Comparison of ENCODE assay signal across 28 mouse cellular contexts in the genomic region with DNA sequence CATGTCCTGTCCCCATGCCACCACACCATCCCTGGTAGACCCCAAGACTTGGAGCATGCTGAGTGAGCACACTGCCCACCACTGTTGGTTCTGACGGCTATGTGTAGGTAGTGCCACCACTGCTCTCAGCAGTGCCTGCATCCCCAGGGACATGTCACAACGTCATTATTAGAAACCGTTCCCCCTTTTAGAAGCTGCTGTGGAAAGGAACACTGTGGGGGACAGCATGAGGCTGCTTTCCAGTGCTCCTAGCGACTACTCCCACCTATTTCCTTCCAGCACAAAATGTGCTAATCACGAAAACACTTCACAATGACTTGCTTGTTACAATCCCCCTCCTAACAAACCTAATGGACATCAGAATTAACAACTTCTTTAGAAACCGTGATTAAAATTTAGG. TPM values are rescaled to one million over a fixed set of nuclear protein-coding genes. Genes with fewer than 3 reads are reported as not detected.
DNase-seq lines count a peak whose midpoint lies in the region; ATAC-seq and TF ChIP-seq lines count a peak whose summit lies in the region.
"Had no signal": no experiment of that assay in that cellular context is flagged by ENCODE, and none has a peak within 500 bp of the region (broad histone marks: within the 10 kb centered on the region; RNA-seq: fewer than 3 reads in every experiment).

No protein-coding gene starts in this region.

- DNase-seq in hindbrain, embryonic 14.5 days (ENCODE audit: low spot score), result no peak
- DNase-seq in left cerebral cortex, adult 2 months (ENCODE audit: extremely low spot score in 1 of 2, low spot score in 2 of 2), result no peak
- no peak for DNase-seq in left cerebral cortex, postnatal 36 days (ENCODE audit: low spot score in 2 of 2)
- peak; percentile 33 to 38 for DNase-seq in B cell, adult 2 months
- DNase-seq in brain, adult 2 months (ENCODE audit: low read depth, low spot score), result peak; percentile 69
- DNase-seq: adrenal gland, postnatal 14 days; cerebellum, adult 11 months; cerebellum, postnatal 14 days; embryo, embryonic 11 days; kidney, adult 9 months; thymus, postnatal 14 days had no signal

- no peak overlapping the region for H3K4me3 ChIP-seq in hindbrain, embryonic 16.5 days (ENCODE audit: low read length)
- no peak overlapping the region for H3K4me3 ChIP-seq in hindbrain, embryonic 14.5 days (replicated peaks; ENCODE audit: low read length)
- H3K4me3 ChIP-seq in left cerebral cortex, adult 2 months, result no peak overlapping the region
- H3K4me3 ChIP-seq: forebrain, embryonic 15.5 days; heart, embryonic 12.5 days; intestine, embryonic 15.5 days; lung, embryonic 15.5 days; midbrain, embryonic 15.5 days had no signal

- intact Hi-C loops in left cerebral cortex, adult 2 months (cut with DNase I), result no loop called here
- intact Hi-C loops in left cerebral cortex, postnatal 36 days (cut with DNase I), result no loop called here

- H3K27ac ChIP-seq in hindbrain, embryonic 16.5 days (ENCODE audit: low read depth, low read length), result no peak overlapping the region
- no peak overlapping the region for H3K27ac ChIP-seq in hindbrain, embryonic 14.5 days
- peak overlapping the region; percentile 21; the same call in 1 of the 2 replicates for H3K27ac ChIP-seq in left cerebral cortex, adult 2 months
- H3K27ac ChIP-seq: forebrain, embryonic 15.5 days; intestine, embryonic 15.5 days; liver, embryonic 14.5 days; lung, embryonic 15.5 days; macrophage; midbrain, embryonic 15.5 days had no signal

- 43% methylated on average over 6 of the region's 6 CpGs for WGBS in hindbrain, embryonic 16.5 days
- 51% methylated on average over 6 of the region's 6 CpGs for WGBS in hindbrain, embryonic 14.5 days

- 0 out of 2 replicates have a peak, but pooled peaks have one; percentile 34 for ATAC-seq in hindbrain, embryonic 16.5 days
- no peak for ATAC-seq in hindbrain, embryonic 14.5 days (ENCODE audit: low FRiP score)
- no peak for ATAC-seq in activated CD4-positive, CD25-positive, alpha-beta regulatory T cell, adult 4 months
- ATAC-seq: forebrain, embryonic 15.5 days; intestine, embryonic 15.5 days; midbrain, embryonic 15.5 days; Patski had no signal

- no peak overlapping the region for H3K9ac ChIP-seq in hindbrain, embryonic 16.5 days (ENCODE audit: low read depth, low read length)
- H3K9ac ChIP-seq in hindbrain, embryonic 14.5 days, result no peak overlapping the region
- H3K9ac ChIP-seq: forebrain, embryonic 15.5 days; heart, embryonic 12.5 days; intestine, embryonic 15.5 days; liver, embryonic 14.5 days; lung, embryonic 15.5 days; midbrain, embryonic 15.5 days had no signal

- no peak for TF ChIP-seq CTCF in left cerebral cortex, adult 2 months (IDR thresholded peaks at IDR 0.05)

- peaks cover 7% of the 10 kb centered on the region for H3K4me1 ChIP-seq in hindbrain, embryonic 16.5 days (ENCODE audit: control insufficient read depth, insufficient read depth, low read depth, low read length)
- no peaks in the 10 kb centered on the region for H3K4me1 ChIP-seq in hindbrain, embryonic 14.5 days (replicated peaks; ENCODE audit: control insufficient read depth, insufficient read depth, low read length)

- H3K9me3 ChIP-seq in hindbrain, embryonic 16.5 days (ENCODE audit: control insufficient read depth, low read length), result no peaks in the 10 kb centered on the region
- no peaks in the 10 kb centered on the region for H3K9me3 ChIP-seq in hindbrain, embryonic 14.5 days (ENCODE audit: control insufficient read depth, low read length)
- H3K9me3 ChIP-seq: forebrain, embryonic 15.5 days; heart, embryonic 12.5 days; intestine, embryonic 15.5 days; lung, embryonic 15.5 days; midbrain, embryonic 15.5 days had no signal

- H3K4me2 ChIP-seq in hindbrain, embryonic 16.5 days (ENCODE audit: low read length), result no peak overlapping the region
- no peak overlapping the region for H3K4me2 ChIP-seq in hindbrain, embryonic 14.5 days (replicated peaks)
- H3K4me2 ChIP-seq: forebrain, embryonic 15.5 days; heart, embryonic 12.5 days; intestine, embryonic 15.5 days; lung, embryonic 15.5 days; midbrain, embryonic 15.5 days had no signal

- no peaks in the 10 kb centered on the region for H3K27me3 ChIP-seq in hindbrain, embryonic 16.5 days (replicated peaks; ENCODE audit: control insufficient read depth, insufficient read depth, low read length)
- H3K27me3 ChIP-seq in hindbrain, embryonic 14.5 days (ENCODE audit: control insufficient read depth, insufficient read depth, low read length), result no peaks in the 10 kb centered on the region
- H3K27me3 ChIP-seq: forebrain, embryonic 15.5 days; heart, embryonic 12.5 days; intestine, embryonic 15.5 days; lung, embryonic 15.5 days; midbrain, embryonic 15.5 days; Patski had no signal

- H3K36me3 ChIP-seq in hindbrain, embryonic 16.5 days (ENCODE audit: control insufficient read depth, insufficient read depth, low read length), result no peaks in the 10 kb centered on the region
- H3K36me3 ChIP-seq in hindbrain, embryonic 14.5 days (replicated peaks; ENCODE audit: control insufficient read depth, insufficient read depth), result no peaks in the 10 kb centered on the region
- H3K36me3 ChIP-seq: forebrain, embryonic 15.5 days; heart, embryonic 12.5 days; intestine, embryonic 15.5 days; lung, embryonic 15.5 days; midbrain, embryonic 15.5 days had no signal

RNA-seq across cellular contexts. Expression of a gene that starts 7.9 kb away (rescaled TPM):
- polyA plus RNA-seq in hindbrain, embryonic 16.5 days (2015; fragmentation: Nextera tagmentation; extraction: Ambion mirVana), result 17.4 and 20.3 TPM in 2 replicates
- 22.4 and 22.9 TPM in 2 replicates for polyA plus RNA-seq in hindbrain, embryonic 14.5 days (2014; fragmentation: Nextera tagmentation; extraction: Ambion mirVana)
- 10 to 100 TPM; 59.5 to 66.3 TPM for total RNA-seq in left cerebral cortex, adult 2 months (2021)
- 10 to 100 TPM; 45.2 to 65.1 TPM for total RNA-seq in left cerebral cortex, postnatal 36 days (2021)
- 10 to 100 TPM; 22.8 to 25.0 TPM for polyA plus RNA-seq in activated CD4-positive, CD25-positive, alpha-beta regulatory T cell, adult 4 months (2017; shearing (Covaris generic))

RNA-seq across cellular contexts. Expression of a gene that starts 14.5 kb away (rescaled TPM):
- polyA plus RNA-seq in hindbrain, embryonic 16.5 days (2015; fragmentation: Nextera tagmentation; extraction: Ambion mirVana), result not detected in 2 replicates
- not detected in 2 replicates for polyA plus RNA-seq in hindbrain, embryonic 14.5 days (2014; fragmentation: Nextera tagmentation; extraction: Ambion mirVana)
- 1 to 10 TPM in 1 of 2 experiments, under 1 TPM in 1; 0.77 to 1.1 TPM for total RNA-seq in left cerebral cortex, adult 2 months (2021)
- total RNA-seq in left cerebral cortex, postnatal 36 days (2021), result 1 to 10 TPM; 1.3 to 2.7 TPM
- not detected for polyA plus RNA-seq in activated CD4-positive, CD25-positive, alpha-beta regulatory T cell, adult 4 months (2017; shearing (Covaris generic))
- total RNA-seq: ES-E14; gastrocnemius, postnatal 4 days; hematopoietic stem cell, adult 5-6 weeks; neutrophil, adult 5-6 weeks had no signal
- polyA plus RNA-seq: heart, embryonic 12.5 days; intestine, embryonic 15.5 days; limb, embryonic 14.5 days; liver, embryonic 14.5 days; macrophage; midbrain, embryonic 15.5 days; Patski; small intestine, adult 2 months had no signal

RNA-seq across cellular contexts. Expression of a gene that starts 25.3 kb away (rescaled TPM):
- polyA plus RNA-seq in hindbrain, embryonic 16.5 days (2015; fragmentation: Nextera tagmentation; extraction: Ambion mirVana), result 0.38 and 0.40 TPM in 2 replicates
- polyA plus RNA-seq in hindbrain, embryonic 14.5 days (2014; fragmentation: Nextera tagmentation; extraction: Ambion mirVana), result 0.46 and 1.1 TPM in 2 replicates
- 1 to 10 TPM in 1 of 2 experiments, under 1 TPM in 1; 0.50 to 1.2 TPM for total RNA-seq in left cerebral cortex, adult 2 months (2021)
- total RNA-seq in left cerebral cortex, postnatal 36 days (2021), result under 1 TPM; 0.57 to 0.82 TPM
- polyA plus RNA-seq in activated CD4-positive, CD25-positive, alpha-beta regulatory T cell, adult 4 months (2017; shearing (Covaris generic)), result under 1 TPM in 1 of 2 experiments, not detected in 1; 0.30 TPM
- polyA plus RNA-seq: heart, embryonic 12.5 days; lung, embryonic 15.5 days; macrophage; testis, adult 2 months had no signal

RNA-seq across cellular contexts. Expression of a gene that starts 42.4 kb away (rescaled TPM):
- 4.7 and 5.4 TPM in 2 replicates for polyA plus RNA-seq in hindbrain, embryonic 16.5 days (2015; fragmentation: Nextera tagmentation; extraction: Ambion mirVana)
- polyA plus RNA-seq in hindbrain, embryonic 14.5 days (2014; fragmentation: Nextera tagmentation; extraction: Ambion mirVana), result 4.4 and 5.1 TPM in 2 replicates
- total RNA-seq in left cerebral cortex, adult 2 months (2021), result 10 to 100 TPM in 1 of 2 experiments, 1 to 10 TPM in 1; 8.7 to 13.3 TPM
- total RNA-seq in left cerebral cortex, postnatal 36 days (2021), result 10 to 100 TPM; 12.1 to 14.1 TPM
- polyA plus RNA-seq in activated CD4-positive, CD25-positive, alpha-beta regulatory T cell, adult 4 months (2017; shearing (Covaris generic)), result 1 to 10 TPM; 2.8 to 6.0 TPM

Comparison
In these comparisons a context has a peak if more than half of its experiments do, and no peak if none do; other contexts are left out.
1. DNase-seq: peak in B cell, adult 2 months (2 of 2) and brain, adult 2 months (single experiment); none in hindbrain, embryonic 14.5 days (single experiment), left cerebral cortex, adult 2 months (0 of 2) and left cerebral cortex, postnatal 36 days (0 of 2).